Mouse (Mus musculus) hindbrain, postnatal 0 days (tissue): Measurements from ENCODE around the gene Abt1. TPM values are rescaled to one million over a fixed set of nuclear protein-coding genes. Genes with fewer than 3 reads are reported as not detected.

Source experiments
- ATAC-seq: fragments of 200-750 bp; cut with Nextera tagmentation; 2 replicates; pipeline ENCODE4 v1.8.0; 2017; ENCODE audit warnings: mild to moderate bottlenecking, moderate TSS enrichment, moderate library complexity
- DNase-seq: peaks from one replicate; pipeline ENCODE4 v3.0.0-alpha.2; 2015; ENCODE audit warnings: low spot score
- H3K27ac ChIP-seq: fragments of 300-500 bp; sonication (generic); 2 replicates; pipeline ENCODE4 v1.5.1; 2014; ENCODE audit warnings: mild to moderate bottlenecking
- H3K27me3 ChIP-seq: fragments of 300-500 bp; sonication (generic); 2 replicates; pipeline ENCODE4 v1.6.1; 2014; ENCODE audit warnings: low read length, mixed read lengths; ENCODE audit not compliant: insufficient read depth
- H3K36me3 ChIP-seq: fragments of 300-500 bp; sonication (generic); 2 replicates; pipeline ENCODE4 v1.6.1; 2014; ENCODE audit warnings: low read length, mixed read lengths; ENCODE audit not compliant: insufficient read depth
- H3K4me1 ChIP-seq: fragments of 300-500 bp; sonication (generic); 2 replicates; pipeline ENCODE4 v1.6.1; 2014; ENCODE audit warnings: antibody characterized with exemption, low read length, mixed read lengths; ENCODE audit not compliant: insufficient read depth
- H3K4me2 ChIP-seq: fragments of 300-500 bp; sonication (generic); 2 replicates; pipeline ENCODE4 v1.6.1; 2014; ENCODE audit warnings: low read depth, mild to moderate bottlenecking, low read length, moderate library complexity, mixed read lengths
- H3K4me3 ChIP-seq: fragments of 300-500 bp; sonication (generic); 2 replicates; pipeline ENCODE4 v1.5.1; 2014; ENCODE audit warnings: low read length
- H3K9ac ChIP-seq: fragments of 300-500 bp; sonication (generic); replicated peaks from 2 replicates; pipeline ENCODE4 v1.6.1; 2014; ENCODE audit warnings: mild to moderate bottlenecking, low read length, moderate library complexity, mixed read lengths
- H3K9me3 ChIP-seq: fragments of 300-500 bp; sonication (generic); 2 replicates; pipeline ENCODE4 v1.6.1; 2016; ENCODE audit warnings: low read length, mixed read lengths
- CTCF ChIP-seq: IDR thresholded peaks from 2 replicates; pipeline ENCODE4 v1.5.1; 2016; ENCODE audit warnings: antibody characterized with exemption, control low read depth, low read depth
- WGBS: fragments of 180-500 bp; shearing (Covaris S2); extraction: QIAGEN DNeasy Blood & Tissue Kit; methylation state at CpG from one replicate; pipeline ENCODE4 v1.1.7; 2014; 5-methylcytosine and 5-hydroxymethylcytosine counted together
- polyA plus RNA-seq: library from polyadenylated mRNA; unstranded; fragments of >200 nt; fragmentation: Nextera tagmentation; extraction: Ambion mirVana; gene quantifications from 2 replicates; pipeline ENCODE4 v1.2.1, GENCODE M21; 2015
- total RNA-seq: library from RNA; depleted of rRNA; stranded (reverse); fragments of >200 nt; gene quantifications from 2 replicates; pipeline ENCODE4 v1.2.3, GENCODE M21; 2014

Gene Abt1
- total and polyA plus RNA-seq, 2 experiments from 2014 or later = 5.0 to 7.2 TPM

DNA sequence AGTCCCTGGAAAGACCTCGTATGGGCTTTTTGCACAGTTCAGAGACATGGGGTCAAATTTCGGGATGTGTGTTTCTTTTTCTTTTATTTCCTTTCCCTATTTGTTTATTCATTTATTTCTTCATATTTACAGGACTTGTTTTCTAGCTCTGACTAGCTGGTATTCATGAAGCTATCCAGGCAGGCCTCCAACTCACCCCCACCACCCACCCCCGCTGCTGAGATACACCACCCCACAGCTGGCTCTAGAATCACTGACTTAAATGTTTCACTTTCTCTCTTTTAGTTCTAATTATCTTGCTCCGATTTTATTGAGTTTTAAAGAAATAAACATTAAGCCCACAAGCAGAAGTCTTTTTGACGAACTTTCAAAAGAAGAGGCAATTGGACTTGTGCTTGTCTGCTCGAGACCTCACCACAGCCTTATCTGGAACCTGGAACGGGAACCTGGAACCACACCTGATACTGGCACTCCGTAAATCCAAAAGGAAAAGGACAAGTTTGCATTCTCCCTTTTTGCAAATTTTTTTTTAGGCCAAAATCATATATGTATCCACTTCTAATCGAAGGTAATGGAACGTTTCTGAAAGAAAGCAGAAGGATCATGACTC lies 6.2 kb upstream of the Abt1 start:
- ATAC-seq = no peak
- peak overlapping the region; percentile 85; the same call in 1 of the 2 replicates for H3K27ac ChIP-seq
- peak overlapping the region; percentile 77 for H3K4me2 ChIP-seq
- peak overlapping the region; percentile 61 for H3K4me3 ChIP-seq
- no peaks in the 10 kb centered on the region for H3K27me3 ChIP-seq
- H3K4me1 ChIP-seq = no peaks in the 10 kb centered on the region; the same call in 1 of the 2 replicates
- no peak for DNase-seq
- no peak for TF ChIP-seq CTCF
- no peaks in the 10 kb centered on the region for H3K9me3 ChIP-seq
- no peaks in the 10 kb centered on the region for H3K36me3 ChIP-seq
- WGBS = 36% methylated on average over 10 of the region's 10 CpGs
- H3K9ac ChIP-seq = peak overlapping the region; percentile 51

DNA sequence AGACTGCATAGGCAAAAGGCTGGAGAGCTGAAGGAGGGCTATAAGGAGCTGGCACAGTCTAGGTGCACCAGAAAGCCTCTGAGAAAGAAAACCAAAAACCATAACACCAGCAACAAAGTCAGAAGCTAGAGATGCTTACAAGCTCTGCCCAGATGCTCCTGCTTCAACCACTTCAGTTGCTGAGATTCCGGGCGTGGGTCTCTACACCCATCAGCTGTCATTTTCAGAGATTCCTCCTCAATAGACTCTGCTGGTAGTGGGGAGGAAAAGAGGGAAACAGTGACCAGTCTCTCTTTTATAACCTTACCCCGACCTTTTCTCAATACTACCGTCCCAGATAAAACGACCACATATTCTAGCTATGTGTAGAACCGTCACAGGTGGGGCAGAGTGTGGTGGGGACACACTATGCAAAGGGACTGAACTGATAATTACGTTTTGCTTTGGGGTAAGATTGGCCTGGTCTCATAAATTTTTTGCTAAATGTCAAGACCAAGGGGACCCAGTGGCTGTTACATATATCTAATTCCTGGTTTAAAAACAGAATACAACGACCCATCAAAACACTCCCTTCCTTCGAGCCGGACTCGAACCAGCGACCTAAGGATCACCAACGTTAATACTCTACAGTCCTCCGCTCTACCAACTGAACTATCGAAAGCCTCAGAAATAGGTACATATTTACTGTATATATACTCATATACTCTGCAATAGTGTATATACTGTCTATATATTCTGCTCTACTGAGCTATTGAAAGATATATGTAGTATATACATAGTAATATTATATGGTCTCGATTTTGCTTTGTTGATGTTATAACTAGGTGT lies 4.7 kb upstream of the Abt1 start:
- ATAC-seq = no peak
- H3K9me3 ChIP-seq = no peaks in the 10 kb centered on the region
- TF ChIP-seq CTCF = no peak
- H3K27ac ChIP-seq = no peak overlapping the region
- no peak for DNase-seq
- H3K27me3 ChIP-seq = no peaks in the 10 kb centered on the region
- no peak overlapping the region for H3K4me3 ChIP-seq
- no peaks in the 10 kb centered on the region for H3K4me1 ChIP-seq
- WGBS = 59% methylated on average over 16 of the region's 16 CpGs
- no peak overlapping the region for H3K9ac ChIP-seq
- H3K4me2 ChIP-seq = no peak overlapping the region
- no peaks in the 10 kb centered on the region for H3K36me3 ChIP-seq

DNA sequence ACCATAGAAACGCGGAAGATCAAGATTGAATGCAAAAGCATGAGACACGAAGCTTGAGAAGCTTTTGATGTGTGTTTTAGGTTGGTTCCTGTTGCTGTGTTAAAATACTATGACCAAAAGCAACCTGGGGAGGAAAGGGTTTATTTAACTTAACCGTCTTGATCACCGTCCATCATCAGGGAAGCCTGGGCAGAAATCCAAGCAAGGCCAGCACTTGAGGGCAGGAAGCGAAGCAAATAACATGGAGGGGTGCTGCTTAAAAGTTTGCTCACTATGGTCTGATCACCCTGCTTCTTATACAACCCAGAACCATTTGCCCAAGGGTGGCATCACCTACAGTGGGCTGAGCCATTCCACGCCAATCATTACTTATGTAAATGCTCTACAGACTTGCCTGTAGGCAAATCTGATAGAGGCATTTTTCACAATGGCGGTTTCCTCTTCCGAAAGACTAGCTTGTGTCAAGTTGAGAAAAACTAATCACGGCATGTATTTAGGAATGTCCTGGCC lies 3.8 kb upstream of the Abt1 start:
- Histone ChIP-seq H3K4me3 (no peak overlapping the region), H3K27ac (no peak overlapping the region), H3K4me2 (no peak overlapping the region), H3K36me3 (no peaks in the 10 kb centered on the region), H3K9ac (no peak overlapping the region), H3K27me3 (no peaks in the 10 kb centered on the region), H3K4me1 (peaks cover 5% of the 10 kb centered on the region), H3K9me3 (no peaks in the 10 kb centered on the region)
- no peak for TF ChIP-seq CTCF
- 63% methylated on average over 10 of the region's 10 CpGs for WGBS
- ATAC-seq = no peak
- no peak for DNase-seq

DNA sequence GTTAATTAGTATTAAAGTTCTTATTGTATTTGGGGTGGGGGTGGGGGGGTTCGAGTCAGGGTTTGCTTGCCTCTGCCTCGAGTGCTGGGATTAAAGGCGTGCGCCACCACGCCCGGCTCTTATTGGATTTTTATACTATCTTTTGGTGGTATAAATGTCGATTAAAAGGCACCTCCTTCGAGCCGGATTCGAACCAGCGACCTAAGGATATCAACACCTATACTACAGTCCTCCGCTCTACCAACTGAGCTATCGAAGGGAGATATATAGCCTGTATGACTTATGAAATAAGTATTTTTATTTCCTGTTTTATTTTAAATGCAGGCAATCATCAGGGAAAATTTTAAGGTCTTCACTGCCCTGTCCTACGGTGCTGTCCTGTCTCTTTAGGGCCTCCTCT lies 3.3 kb upstream of the Abt1 start:
- H3K9me3 ChIP-seq = no peaks in the 10 kb centered on the region
- no peak for TF ChIP-seq CTCF
- ATAC-seq (no peak), DNase-seq (peak; percentile 55)
- peaks cover 3% of the 10 kb centered on the region for H3K36me3 ChIP-seq
- H3K4me3 ChIP-seq = no peak overlapping the region
- 15% methylated on average over 14 of the region's 14 CpGs for WGBS
- no peaks in the 10 kb centered on the region for H3K27me3 ChIP-seq
- no peak overlapping the region for H3K27ac ChIP-seq
- H3K4me2 ChIP-seq = no peak overlapping the region
- H3K9ac ChIP-seq = no peak overlapping the region
- H3K4me1 ChIP-seq = peaks cover 7% of the 10 kb centered on the region

DNA sequence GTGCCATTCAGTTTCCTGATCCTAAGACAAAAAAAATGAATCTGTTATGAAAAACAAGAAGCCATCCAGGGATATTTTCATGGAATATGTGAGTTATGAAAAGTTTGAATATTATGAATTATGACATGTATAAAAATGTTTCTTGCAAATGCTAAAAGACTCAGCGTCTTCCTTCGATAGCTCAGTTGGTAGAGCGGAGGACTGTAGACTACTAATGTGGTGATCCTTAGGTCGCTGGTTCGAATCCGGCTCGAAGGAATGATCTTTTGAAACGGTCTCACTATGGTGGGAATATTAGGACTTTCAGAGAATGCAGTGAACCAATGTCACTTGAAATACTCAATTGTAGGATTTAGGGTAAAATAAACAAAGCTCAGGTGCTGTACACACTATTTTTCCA lies 2.7 kb upstream of the Abt1 start:
- DNase-seq = peak; percentile 57
- Histone ChIP-seq H3K4me2 (peak overlapping the region; percentile 75; the same call in 1 of the 2 replicates), H3K36me3 (peaks cover 9% of the 10 kb centered on the region), H3K27me3 (no peaks in the 10 kb centered on the region), H3K27ac (no peak overlapping the region), H3K9me3 (no peaks in the 10 kb centered on the region), H3K4me3 (no peak overlapping the region), H3K9ac (no peak overlapping the region), H3K4me1 (peaks cover 7% of the 10 kb centered on the region)
- ATAC-seq = no peak
- WGBS = 10% methylated on average over 8 of the region's 8 CpGs
- TF ChIP-seq CTCF = no peak

DNA sequence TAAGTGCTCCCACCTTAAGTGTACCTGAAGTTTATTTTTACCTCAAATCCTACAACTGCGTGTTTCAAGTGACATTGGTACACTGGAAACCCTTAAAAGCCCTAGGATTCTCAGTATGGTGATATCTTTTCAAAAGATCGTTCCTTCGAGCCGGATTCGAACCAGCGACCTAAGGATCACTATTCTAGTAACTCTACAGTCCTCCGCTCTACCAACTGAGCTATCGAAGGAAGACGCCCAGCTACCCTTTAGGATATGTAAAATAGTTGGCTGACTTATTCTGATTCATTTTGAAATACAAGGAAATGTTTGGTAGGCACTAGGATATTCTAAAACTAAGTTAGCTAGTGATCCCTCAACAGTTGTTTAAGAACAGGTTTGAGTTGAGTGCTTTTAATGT lies 1.8 kb upstream of the Abt1 start:
- ATAC-seq (no peak), DNase-seq (peak; percentile 78)
- H3K4me2 ChIP-seq = peak overlapping the region; percentile 75
- peaks cover 7% of the 10 kb centered on the region for H3K4me1 ChIP-seq
- H3K36me3 ChIP-seq = peaks cover 14% of the 10 kb centered on the region
- no peak overlapping the region for H3K9ac ChIP-seq
- H3K27me3 ChIP-seq = no peaks in the 10 kb centered on the region
- H3K4me3 ChIP-seq = peak overlapping the region; percentile 17; the same call in 1 of the 2 replicates
- 4% methylated on average over 9 of the region's 9 CpGs for WGBS
- H3K27ac ChIP-seq = no peak overlapping the region
- H3K9me3 ChIP-seq = no peaks in the 10 kb centered on the region
- no peak for TF ChIP-seq CTCF
